Mouse (Mus musculus): ENCODE measurements at regions not wholly inside any gene's neighbourhood (a gene's known extent, or its start where the extent isn't known, plus 50 kb on each side); places are given as distances from the start of the nearest gene placed in this dataset.
"Not testable (repeated sequence)": the region's sequence is repeated elsewhere in the genome, so short reads cannot be mapped to it uniquely, and the experiment has no call there.

DNA sequence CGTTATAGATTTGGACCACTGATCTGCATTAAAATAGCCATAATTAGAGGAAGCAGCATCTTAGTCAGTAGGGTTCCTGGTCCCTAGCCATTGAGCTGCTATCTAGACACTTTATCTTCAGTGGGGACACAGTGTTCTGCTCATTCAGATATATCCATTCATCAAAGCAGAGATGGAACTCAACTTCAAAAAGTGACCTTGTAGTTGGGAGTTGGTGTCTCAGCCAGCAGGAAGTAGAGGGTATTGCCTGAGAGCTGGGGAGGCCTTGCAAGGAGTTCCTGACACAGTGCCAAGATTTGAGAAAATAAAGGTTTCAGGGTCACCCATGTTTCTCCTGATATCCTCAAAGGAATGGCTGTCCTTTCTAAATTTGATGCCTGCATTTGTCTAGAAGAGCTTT lies 304.7 kb upstream of the Shh start:
- no peak for DNase-seq

- no peak for DNase-seq
Observed at GRCm38 (mm10) chr5:28756171-28756948, 289.3 kb upstream of the Shh start.

DNA sequence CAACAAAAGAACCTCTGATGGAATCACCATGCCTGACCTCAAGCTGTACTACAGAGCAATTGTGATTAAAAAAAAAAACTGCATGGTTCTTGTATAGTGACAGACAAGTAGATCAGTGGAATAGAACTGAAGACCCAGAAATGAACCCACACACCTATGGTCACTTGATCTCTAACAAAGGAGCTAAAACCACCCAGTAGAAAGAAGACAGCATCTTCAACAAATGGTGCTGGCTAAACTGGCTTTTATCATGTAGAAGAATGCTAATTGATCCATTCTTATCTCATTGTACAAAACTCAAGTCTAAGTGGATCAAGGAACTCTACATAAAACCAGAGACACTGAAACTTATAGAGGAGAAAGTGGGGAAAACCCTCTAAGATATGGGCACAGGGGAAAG lies 284.8 kb upstream of the Shh start:
- not testable (repeated sequence) for DNase-seq

GRCm38 (mm10) chr5:28734768-28735167 lies 267.7 kb upstream of the Shh start:
- peak; percentile 29 to 57 for DNase-seq

DNA sequence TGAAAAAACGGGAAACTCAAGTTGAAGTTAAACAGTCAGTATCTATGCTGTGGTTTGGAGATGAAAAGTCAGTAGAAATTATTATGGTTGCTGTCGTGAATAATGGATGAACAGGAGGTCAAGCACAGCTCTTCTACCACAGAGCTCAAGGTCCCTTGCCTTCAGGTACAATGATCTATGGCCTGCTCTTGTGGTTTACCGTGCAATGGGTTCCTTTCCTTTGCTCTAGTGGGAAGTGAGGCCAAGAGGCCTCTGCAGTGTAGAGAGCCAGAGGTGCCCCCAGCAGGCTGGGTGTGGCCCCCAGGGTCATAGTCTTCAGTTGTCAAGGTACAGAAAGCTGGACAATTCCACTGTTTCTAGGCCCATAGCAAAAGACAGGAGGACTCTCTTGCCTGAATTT lies 255.0 kb upstream of the Shh start:
- no peak for DNase-seq

- DNase-seq = no peak
Observed at GRCm38 (mm10) chr5:28714978-28715377, 247.9 kb upstream of the Shh start.

DNA sequence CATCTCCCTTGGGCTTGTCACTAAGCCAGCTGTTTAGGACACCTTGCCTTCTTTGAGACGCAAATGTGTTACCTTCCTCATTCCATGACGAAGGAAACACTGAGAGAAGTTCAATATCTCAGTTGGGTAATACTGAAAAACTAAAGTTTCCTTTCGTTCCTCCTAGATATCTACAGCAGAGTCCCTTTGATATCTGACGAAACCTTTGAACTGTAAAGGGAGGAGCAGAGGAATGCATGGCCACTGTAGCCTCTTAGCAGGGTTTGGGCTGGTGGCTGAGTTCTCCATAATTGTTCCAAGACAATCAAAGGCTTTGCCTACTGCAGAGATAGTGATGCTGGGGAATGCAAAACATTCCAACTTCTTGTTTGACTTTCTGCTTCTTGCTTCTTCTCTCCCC lies 243.5 kb upstream of the Shh start:
- DNase-seq = no peak

DNA sequence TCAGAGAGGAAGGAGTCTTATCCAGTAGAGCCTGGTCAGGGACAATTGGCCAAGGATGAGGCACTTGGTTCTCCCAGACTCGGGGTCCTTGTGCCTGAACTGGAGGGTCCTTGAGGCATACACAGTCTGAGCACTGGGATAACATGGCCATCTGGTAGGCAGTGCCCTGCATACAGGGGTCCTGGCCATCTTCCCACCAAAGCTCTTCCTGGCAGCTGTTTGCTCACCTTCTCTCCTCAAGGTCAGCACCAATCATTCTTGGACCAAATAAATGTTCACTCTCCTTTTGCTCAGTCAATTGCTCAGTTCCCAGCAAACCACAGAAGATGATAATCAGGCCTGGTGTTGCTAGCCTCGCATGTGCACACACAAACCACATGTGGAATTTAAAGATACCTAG lies 242.6 kb upstream of the Shh start:
- DNase-seq = no peak

- no peak for DNase-seq
Observed at GRCm38 (mm10) chr5:28704359-28704758, 237.3 kb upstream of the Shh start.

- DNase-seq = no peak
Observed at GRCm38 (mm10) chr5:28696966-28697365, 229.9 kb upstream of the Shh start.

DNA sequence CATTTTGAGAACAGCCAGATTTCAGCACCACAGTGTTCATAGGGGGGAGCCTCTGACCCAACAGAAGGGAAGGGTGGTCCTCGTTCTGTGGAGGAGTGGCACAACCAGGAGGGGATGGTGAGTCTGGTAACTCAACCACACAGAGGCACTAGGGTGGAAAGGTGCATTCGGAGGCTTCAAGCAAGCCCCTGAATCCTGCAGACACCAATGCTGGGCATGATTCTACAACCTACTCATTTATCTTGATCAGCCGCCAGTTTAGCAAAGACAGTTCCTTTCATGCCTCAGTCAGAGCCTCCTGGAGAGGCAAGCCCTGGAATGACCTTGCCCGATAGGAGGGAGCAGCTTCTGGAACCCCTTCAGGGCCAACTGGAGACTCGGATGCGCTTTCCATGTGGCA lies 223.1 kb upstream of the Shh start:
- DNase-seq = no peak

DNA sequence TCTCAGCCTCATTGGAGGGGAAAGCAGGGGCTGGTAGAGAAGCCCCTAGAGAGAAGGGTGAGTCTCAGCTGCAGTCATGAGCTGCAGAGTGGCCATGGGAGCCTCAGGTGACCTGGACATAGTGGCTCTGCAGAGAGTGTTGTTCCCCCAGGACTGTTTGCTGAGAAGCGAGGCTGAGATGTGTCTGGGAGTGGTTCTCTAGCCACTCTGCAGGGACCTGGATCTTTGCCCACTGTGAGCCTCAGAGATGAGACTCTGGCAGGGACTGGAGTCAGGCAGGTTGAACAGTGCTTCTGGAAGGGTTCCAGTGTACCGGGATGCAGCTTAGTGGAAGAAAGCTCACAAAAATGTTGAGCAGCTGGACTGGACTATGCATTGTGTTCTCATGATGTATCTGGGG lies 222.6 kb upstream of the Shh start:
- DNase-seq = no peak

- no peak for DNase-seq
Observed at GRCm38 (mm10) chr5:28689136-28689535, 222.1 kb upstream of the Shh start.

- DNase-seq = no peak
Observed at GRCm38 (mm10) chr5:28682821-28683220, 215.8 kb upstream of the Shh start.

- DNase-seq = no peak
Observed at GRCm38 (mm10) chr5:28680311-28680710, 213.3 kb upstream of the Shh start.

- no peak for DNase-seq
Observed at GRCm38 (mm10) chr5:28679761-28680160, 212.7 kb upstream of the Shh start.

GRCm38 (mm10) chr5:28630186-28630585 lies 163.1 kb upstream of the Shh start:
- DNase-seq = no peak

- no peak for DNase-seq
Observed at GRCm38 (mm10) chr5:28611885-28612284, 144.8 kb upstream of the Shh start.

GRCm38 (mm10) chr5:28596537-28597314 lies 129.7 kb upstream of the Shh start:
- DNase-seq = no peak

- no peak for DNase-seq
Observed at GRCm38 (mm10) chr5:28571347-28571998, 104.4 kb upstream of the Shh start.

DNA sequence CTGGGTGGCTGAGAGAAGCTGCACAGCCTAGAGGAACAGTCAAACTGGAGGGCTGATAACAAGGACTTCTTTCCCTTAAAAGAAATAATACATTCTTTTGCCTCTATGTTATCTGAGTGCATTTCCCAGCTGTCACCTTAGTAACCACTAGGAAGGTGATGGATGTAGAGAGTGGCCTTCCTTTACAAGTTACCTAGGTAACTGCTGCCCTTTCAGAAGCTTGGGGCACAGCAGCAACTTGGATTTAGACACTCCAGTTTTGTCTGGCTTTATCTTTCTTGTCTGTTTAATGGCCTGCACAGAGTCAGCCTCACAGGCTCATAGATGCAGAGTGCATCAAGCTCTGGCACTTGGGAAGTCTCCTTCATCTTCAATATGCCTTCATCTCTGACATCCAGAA lies 101.4 kb upstream of the Shh start:
- DNase-seq = no peak

GRCm38 (mm10) chr5:28567341-28567905 lies 100.4 kb upstream of the Shh start:
- DNase-seq = no peak

DNA sequence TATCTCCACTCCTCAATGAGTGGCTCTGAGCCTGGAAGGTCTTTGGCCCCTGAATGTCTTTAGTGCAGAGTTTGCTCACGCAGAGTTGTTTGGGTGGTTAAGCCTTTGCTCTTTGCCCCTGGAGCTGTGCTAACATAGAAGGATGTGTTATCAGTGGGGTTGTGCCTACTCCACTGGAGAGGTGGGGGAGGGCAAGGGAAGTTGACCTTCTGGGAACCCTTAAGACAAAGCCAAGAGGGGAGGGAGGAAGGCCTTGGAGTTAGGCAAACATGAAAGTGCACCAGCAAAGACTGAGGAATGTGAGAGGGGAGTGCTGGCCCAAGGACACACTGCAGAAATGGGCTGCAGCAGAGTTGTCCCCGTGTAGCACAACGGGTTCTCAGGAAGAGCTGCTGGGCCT lies 96.3 kb upstream of the Shh start:
- no peak for DNase-seq
